Mouse (Mus musculus) thymus, adult 2 months (tissue): ENCODE results near the gene Lgals1. TPM values are rescaled to one million over a fixed set of nuclear protein-coding genes. Genes with fewer than 3 reads are reported as not detected.

Experiments used
- DNase-seq: peaks from one replicate; pipeline ENCODE4 v3.0.0; 2021
- H3K27ac ChIP-seq: fragments of 200-500 bp; 2 replicates; pipeline ENCODE4 v1.5.1; 2012; ENCODE audit warnings: low read length, control low read depth; ENCODE audit not compliant: control insufficient read depth, insufficient read depth
- H3K27me3 ChIP-seq: fragments of 200-500 bp; 2 replicates; pipeline ENCODE4 v1.6.1; 2012; ENCODE audit warnings: mild to moderate bottlenecking, low read length, moderate library complexity, mixed read lengths; ENCODE audit not compliant: control insufficient read depth, insufficient read depth
- H3K36me3 ChIP-seq: fragments of 200-500 bp; 2 replicates; pipeline ENCODE4 v1.6.1; 2012; ENCODE audit warnings: mild to moderate bottlenecking, low read length, moderate library complexity; ENCODE audit not compliant: control insufficient read depth, insufficient read depth
- H3K4me1 ChIP-seq: fragments of 200-500 bp; replicated peaks from 2 replicates; pipeline ENCODE4 v1.6.1; 2012; ENCODE audit warnings: low read length; ENCODE audit not compliant: control insufficient read depth, insufficient read depth
- H3K4me3 ChIP-seq: fragments of 200-500 bp; 2 replicates; pipeline ENCODE4 v1.5.1; 2012; ENCODE audit warnings: mild to moderate bottlenecking, low read length, control low read depth, moderate library complexity; ENCODE audit not compliant: control insufficient read depth, insufficient read depth
- CTCF ChIP-seq: fragments of 200-500 bp; IDR thresholded peaks from 2 replicates; pipeline ENCODE4 v1.5.1; 2012; ENCODE audit warnings: mild to moderate bottlenecking, control low read depth, low read length, moderate library complexity, borderline replicate concordance; ENCODE audit not compliant: control insufficient read depth, poor library complexity, insufficient read depth; ENCODE audit errors: extremely low read depth
- POLR2A ChIP-seq: fragments of 200-500 bp; IDR thresholded peaks from 2 replicates; pipeline ENCODE4 v1.6.1; 2012; ENCODE audit warnings: mild to moderate bottlenecking, low read length, control low read depth, moderate library complexity; ENCODE audit not compliant: control insufficient read depth, poor library complexity, insufficient read depth; ENCODE audit errors: extremely low read depth
- WGBS: fragments of 180-500 bp; shearing (Covaris S2); methylation state at CpG from one replicate; pipeline ENCODE4 v1.1.7; 2018; 5-methylcytosine and 5-hydroxymethylcytosine counted together
- polyA plus RNA-seq: library from polyadenylated mRNA; depleted of rRNA; stranded (reverse); fragments of >200 nt; gene quantifications from 2 replicates; pipeline ENCODE4 v1.2.3, GENCODE M21; 2012

Lgals1 gene
- polyA plus RNA-seq, 1 experiment: 428 TPM

DNA sequence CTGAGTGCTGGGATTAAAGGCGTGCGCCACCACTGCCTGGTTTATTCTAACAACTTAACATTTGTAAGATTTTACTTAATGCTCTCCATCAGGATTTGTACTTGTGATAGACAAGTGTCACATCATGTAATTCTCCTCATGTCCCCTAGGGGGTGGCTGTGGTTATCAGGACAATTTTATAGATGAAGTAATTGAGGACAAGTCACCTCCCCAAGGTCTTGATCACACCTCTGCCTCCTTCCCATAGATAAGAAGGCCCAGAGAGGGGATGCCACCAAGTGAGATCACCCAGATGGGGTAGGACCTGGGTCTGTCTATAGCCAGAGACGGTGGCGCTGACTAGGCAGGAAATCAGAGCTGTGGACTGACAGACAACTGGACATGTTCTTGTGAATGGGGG is 29.8 kb downstream of the Lgals1 start:
- H3K27ac ChIP-seq: no peak overlapping the region
- 93% methylated on average over 4 of the region's 4 CpGs for WGBS
- DNase-seq: no peak
- no peaks in the 10 kb centered on the region for H3K4me1 ChIP-seq
- H3K27me3 ChIP-seq: no peaks in the 10 kb centered on the region
- no peaks in the 10 kb centered on the region for H3K36me3 ChIP-seq
- TF ChIP-seq POLR2A (no peak), CTCF (no peak)
- no peak overlapping the region for H3K4me3 ChIP-seq

DNA sequence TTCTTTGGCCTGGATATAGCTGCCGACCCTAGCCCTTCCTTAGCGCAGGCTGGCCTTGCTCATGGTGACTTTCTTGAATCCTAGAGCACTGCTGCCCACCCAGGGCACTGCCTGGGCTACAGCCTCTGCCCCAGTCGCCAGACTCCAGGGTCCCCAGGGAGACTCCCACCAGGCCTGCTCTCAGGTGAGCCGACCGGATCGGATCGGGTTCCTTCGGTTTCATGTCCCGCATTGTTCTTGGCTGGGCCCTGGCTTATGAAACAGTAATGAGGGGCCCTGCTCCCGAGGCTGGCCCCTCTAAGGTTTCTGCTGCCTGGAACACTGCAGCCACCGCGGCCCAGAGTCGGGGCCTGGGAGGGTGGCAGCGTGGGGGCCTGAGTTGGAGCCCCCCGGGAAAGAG is 30.5 kb downstream of the Lgals1 start:
- H3K27ac ChIP-seq: no peak overlapping the region
- no peak overlapping the region for H3K4me3 ChIP-seq
- TF ChIP-seq POLR2A: no peak
- TF ChIP-seq CTCF: no peak
- no peak for DNase-seq
- H3K4me1 ChIP-seq: no peaks in the 10 kb centered on the region
- H3K36me3 ChIP-seq: no peaks in the 10 kb centered on the region
- 90% methylated on average over 15 of the region's 15 CpGs for whole genome bisulfite sequencing
- H3K27me3 ChIP-seq: no peaks in the 10 kb centered on the region

DNA sequence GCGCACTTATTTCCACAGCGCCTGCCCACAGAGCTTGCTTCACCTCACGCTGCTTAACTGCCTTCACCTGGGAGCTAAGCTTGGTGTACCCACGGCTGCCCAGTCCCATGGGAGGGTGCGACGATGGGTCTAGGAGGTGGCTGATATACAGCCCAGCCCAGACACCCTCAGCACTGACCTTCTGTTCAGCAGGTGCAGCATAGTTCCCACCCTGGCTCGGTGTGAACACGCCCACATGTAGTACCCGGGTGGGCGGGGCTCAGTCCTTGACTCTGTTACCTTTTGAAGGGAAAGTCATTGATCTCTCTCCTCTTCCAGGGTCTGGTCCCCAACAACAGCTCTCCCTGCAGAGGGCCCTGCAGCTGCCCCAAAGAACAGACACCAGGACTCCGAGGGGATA is 33.0 kb downstream of the Lgals1 start:
- H3K4me3 ChIP-seq: no peak overlapping the region
- WGBS: 85% methylated on average over 11 of the region's 11 CpGs
- H3K27ac ChIP-seq: no peak overlapping the region
- H3K27me3 ChIP-seq: no peaks in the 10 kb centered on the region
- no peaks in the 10 kb centered on the region for H3K36me3 ChIP-seq
- TF ChIP-seq CTCF (no peak), POLR2A (no peak)
- DNase-seq: no peak
- no peaks in the 10 kb centered on the region for H3K4me1 ChIP-seq

DNA sequence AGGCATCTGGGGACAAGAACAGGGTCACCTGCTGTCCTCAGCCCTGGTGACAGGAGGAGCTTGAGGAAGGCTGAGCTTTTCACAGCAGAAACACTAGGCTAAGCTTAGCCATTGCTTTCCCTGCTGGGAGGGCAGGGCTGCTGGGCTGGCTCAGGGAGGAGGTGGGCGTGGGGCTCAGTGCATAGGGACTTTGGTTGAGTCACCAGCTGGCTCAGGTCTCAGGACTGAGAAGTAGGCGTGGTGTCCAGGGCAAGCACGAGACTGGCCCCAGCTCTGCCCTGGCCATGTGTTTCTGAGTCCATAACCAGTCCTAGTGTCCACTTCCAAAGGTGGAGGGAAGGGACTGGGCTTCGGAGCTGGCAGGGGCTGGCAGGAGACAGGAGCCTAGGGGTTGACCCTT is 33.6 kb downstream of the Lgals1 start:
- 76% methylated on average over 4 of the region's 4 CpGs for WGBS
- no peaks in the 10 kb centered on the region for H3K36me3 ChIP-seq
- no peak overlapping the region for H3K4me3 ChIP-seq
- no peak for DNase-seq
- H3K4me1 ChIP-seq: no peaks in the 10 kb centered on the region
- H3K27ac ChIP-seq: no peak overlapping the region
- TF ChIP-seq POLR2A (no peak), CTCF (no peak)
- no peaks in the 10 kb centered on the region for H3K27me3 ChIP-seq

DNA sequence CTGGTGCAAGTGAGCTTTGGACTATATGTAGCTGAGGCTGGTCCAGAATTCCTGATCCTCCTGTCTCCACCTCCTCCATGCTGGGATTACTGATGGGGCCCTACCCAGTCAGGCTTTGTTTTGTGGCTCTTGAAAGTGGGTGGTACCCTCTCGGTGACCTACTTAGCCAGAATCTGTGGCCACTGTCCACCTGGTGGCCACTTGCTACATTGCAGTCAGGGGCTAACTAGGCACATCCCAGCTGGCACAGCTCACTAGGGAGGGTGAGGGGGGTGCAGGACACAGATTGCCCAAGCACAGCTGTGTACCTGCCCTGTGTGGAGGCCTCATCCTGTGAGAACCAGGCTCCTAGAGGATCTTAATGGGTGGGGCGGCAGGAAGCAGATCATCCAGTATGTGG is 36.4 kb downstream of the Lgals1 start:
- 36% methylated on average over 2 of the region's 2 CpGs for WGBS
- Histone ChIP-seq H3K27ac (no peak overlapping the region), H3K4me1 (no peaks in the 10 kb centered on the region), H3K4me3 (no peak overlapping the region), H3K36me3 (no peaks in the 10 kb centered on the region), H3K27me3 (no peaks in the 10 kb centered on the region)
- peak; percentile 21 for DNase-seq
- TF ChIP-seq POLR2A (no peak), CTCF (peak; percentile 47; the same call in 1 of the 2 replicates)

DNA sequence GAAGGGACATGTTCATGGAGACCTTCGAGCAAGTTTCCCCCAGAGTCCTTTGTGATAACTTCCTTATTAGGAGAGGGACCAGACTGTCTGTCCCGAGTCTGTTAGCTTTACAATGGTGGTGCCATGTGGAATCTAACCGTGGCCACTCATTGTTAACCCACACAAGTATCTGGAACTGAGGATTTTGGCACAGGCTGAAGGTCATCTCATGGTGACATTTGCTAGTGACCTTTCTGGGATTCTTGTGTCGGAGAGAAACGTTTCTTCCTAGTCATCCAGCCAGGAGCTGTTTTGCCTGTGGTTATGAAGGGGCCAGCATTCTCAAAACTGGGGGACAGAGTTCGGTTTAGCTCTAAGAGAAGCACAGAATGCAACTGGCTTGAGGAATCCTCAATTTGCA is 45.1 kb downstream of the Lgals1 start:
- Histone ChIP-seq H3K4me3 (no peak overlapping the region), H3K27me3 (no peaks in the 10 kb centered on the region), H3K27ac (no peak overlapping the region), H3K36me3 (no peaks in the 10 kb centered on the region), H3K4me1 (no peaks in the 10 kb centered on the region)
- WGBS: 70% methylated on average over 6 of the region's 6 CpGs
- DNase-seq: no peak
- TF ChIP-seq POLR2A (no peak), CTCF (no peak)

DNA sequence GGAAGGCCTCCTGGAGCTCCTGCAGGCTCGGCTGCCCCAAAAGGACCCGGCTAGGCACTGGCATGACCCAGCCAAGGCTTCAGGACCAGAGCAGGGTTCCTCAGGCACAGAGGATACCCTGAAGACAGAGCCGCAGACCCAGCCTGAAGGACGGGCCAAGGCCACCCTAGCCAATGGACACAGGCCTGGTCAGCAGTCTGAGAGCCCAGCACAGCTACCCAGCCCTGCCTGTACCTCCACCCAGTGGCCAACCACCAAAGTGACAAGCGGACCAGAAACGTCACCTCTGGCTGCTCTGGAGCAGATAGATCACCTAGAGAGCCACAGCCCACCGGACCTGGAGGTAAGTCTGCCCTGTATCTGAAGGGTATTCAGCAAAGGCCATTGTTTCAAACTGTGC is 47.4 kb downstream of the Lgals1 start:
- 94% methylated on average over 7 of the region's 7 CpGs for WGBS

DNA sequence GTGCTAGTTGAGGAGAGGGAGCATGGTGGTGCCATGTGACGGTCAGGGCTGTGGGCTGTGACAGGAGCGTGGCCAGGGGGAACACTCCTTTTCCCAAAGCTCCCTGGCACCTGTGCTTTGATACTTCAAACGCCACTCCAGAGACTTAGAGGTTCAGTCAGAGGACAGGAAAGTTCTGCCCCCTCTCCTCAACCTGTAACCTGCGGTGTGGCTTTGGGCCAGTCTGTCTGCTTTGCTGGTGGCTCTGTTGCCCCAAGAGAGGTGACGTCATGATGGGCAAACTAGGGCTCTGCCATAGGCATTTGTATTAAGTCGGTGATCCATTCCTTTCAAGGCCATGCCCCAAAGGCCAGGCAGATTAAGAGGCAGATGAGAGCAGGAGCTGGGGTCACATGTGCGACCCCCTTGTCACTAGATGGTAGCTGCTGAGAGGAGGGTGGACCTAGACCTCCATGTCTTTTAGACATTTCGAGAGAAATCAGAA is 51.2 kb downstream of the Lgals1 start:
- TF ChIP-seq CTCF: no peak
- H3K4me1 ChIP-seq: peaks cover 2% of the 10 kb centered on the region; the same call in 1 of the 2 replicates
- no peaks in the 10 kb centered on the region for H3K27me3 ChIP-seq
- no peak for DNase-seq
- H3K4me3 ChIP-seq: no peak overlapping the region
- H3K36me3 ChIP-seq: no peaks in the 10 kb centered on the region
- WGBS: 95% methylated on average over 8 of the region's 8 CpGs
- no peak overlapping the region for H3K27ac ChIP-seq

More for the DNA sequence above, 47.4 kb downstream of the Lgals1 start:
- no peaks in the 10 kb centered on the region for H3K4me1 ChIP-seq
- no peak overlapping the region for H3K27ac ChIP-seq
- DNase-seq: no peak
- TF ChIP-seq CTCF (no peak), POLR2A (no peak)
- H3K4me3 ChIP-seq: no peak overlapping the region
- H3K36me3 ChIP-seq: no peaks in the 10 kb centered on the region
- no peaks in the 10 kb centered on the region for H3K27me3 ChIP-seq
